Mouse (Mus musculus): ENCODE measurements around the gene Ifna6. TPM values are rescaled to one million over a fixed set of nuclear protein-coding genes. Genes with fewer than 3 reads are reported as not detected.

Ifna6 gene
- polyA plus RNA-seq, 1 experiment from 2014 or later: not detected

GRCm38 (mm10) chr4:88865011-88865569, 37.9 kb downstream of the Ifna6 start:
- ATAC-seq: no peak
- DNase-seq: no peak
- H3K9ac ChIP-seq (replicated peaks): no peak overlapping the region
- no peaks in the 10 kb centered on the region for H3K27me3 ChIP-seq (ENCODE audit: insufficient read depth, low read length)
- H3K4me2 ChIP-seq (ENCODE audit: low read depth, low read length): peak overlapping the region; percentile 55
- H3K27ac ChIP-seq (ENCODE audit: low read depth): peak overlapping the region; percentile 64
- peak overlapping the region; percentile 19; the same call in 1 of the 2 replicates for H3K4me3 ChIP-seq (ENCODE audit: low read depth, low read length)
- H3K36me3 ChIP-seq (replicated peaks; ENCODE audit: insufficient read depth, low read length): no peaks in the 10 kb centered on the region
- TF ChIP-seq CTCF (IDR thresholded peaks at IDR 0.05; ENCODE audit: low read depth) (no peak), EP300 (IDR thresholded peaks at IDR 0.05; ENCODE audit: low read depth) (no peak)
- H3K9me3 ChIP-seq (ENCODE audit: low read length): no peaks in the 10 kb centered on the region
- peaks cover 12% of the 10 kb centered on the region for H3K4me1 ChIP-seq (ENCODE audit: insufficient read depth)
- WGBS (ENCODE audit: insufficient replicate concordance): 16% methylated on average over 6 of the region's 6 CpGs

GRCm38 (mm10) chr4:88867366-88867925, 40.2 kb downstream of the Ifna6 start:
- H3K4me2 ChIP-seq (ENCODE audit: low read depth, low read length): peak overlapping the region; percentile 94
- TF ChIP-seq CTCF (IDR thresholded peaks at IDR 0.05; ENCODE audit: low read depth): peak; percentile 97
- TF ChIP-seq EP300 (IDR thresholded peaks at IDR 0.05; ENCODE audit: low read depth): no peak
- DNase-seq (peak; percentile 85), ATAC-seq (peak; percentile 74)
- under 1% methylated on average over 8 of the region's 8 CpGs for WGBS (ENCODE audit: insufficient replicate concordance)
- peak overlapping the region; percentile 66 for H3K9ac ChIP-seq (replicated peaks)
- peak overlapping the region; percentile 65 for H3K4me3 ChIP-seq (ENCODE audit: low read depth, low read length)
- H3K36me3 ChIP-seq (replicated peaks; ENCODE audit: insufficient read depth, low read length): no peaks in the 10 kb centered on the region
- no peaks in the 10 kb centered on the region for H3K9me3 ChIP-seq (ENCODE audit: low read length)
- H3K27me3 ChIP-seq (ENCODE audit: insufficient read depth, low read length): no peaks in the 10 kb centered on the region
- H3K4me1 ChIP-seq (ENCODE audit: insufficient read depth): peaks cover 12% of the 10 kb centered on the region
- H3K27ac ChIP-seq (ENCODE audit: low read depth): no peak overlapping the region

GRCm38 (mm10) chr4:88867926-88868911, 41.0 kb downstream of the Ifna6 start:
- H3K4me2 ChIP-seq (ENCODE audit: low read depth, low read length): peak overlapping the region; percentile 94
- H3K4me1 ChIP-seq (ENCODE audit: insufficient read depth): peaks cover 12% of the 10 kb centered on the region
- H3K9ac ChIP-seq (replicated peaks): peak overlapping the region; percentile 66
- TF ChIP-seq CTCF (IDR thresholded peaks at IDR 0.05; ENCODE audit: low read depth) (no peak), EP300 (IDR thresholded peaks at IDR 0.05; ENCODE audit: low read depth) (no peak)
- no peaks in the 10 kb centered on the region for H3K27me3 ChIP-seq (ENCODE audit: insufficient read depth, low read length)
- H3K9me3 ChIP-seq (ENCODE audit: low read length): no peaks in the 10 kb centered on the region
- H3K4me3 ChIP-seq (ENCODE audit: low read depth, low read length): peak overlapping the region; percentile 65
- H3K36me3 ChIP-seq (replicated peaks; ENCODE audit: insufficient read depth, low read length): no peaks in the 10 kb centered on the region
- H3K27ac ChIP-seq (ENCODE audit: low read depth): 0 out of 2 replicates have a peak overlapping the region, but pooled peaks have one; percentile 13
- peak; percentile 70 for ATAC-seq
- DNase-seq: peak; percentile 74
- 6% methylated on average over 30 of the region's 31 CpGs for WGBS (ENCODE audit: insufficient replicate concordance)

- H3K4me2 ChIP-seq (ENCODE audit: low read depth, low read length): no peak overlapping the region
- ATAC-seq (no peak), DNase-seq (no peak)
- H3K27me3 ChIP-seq (ENCODE audit: insufficient read depth, low read length): no peaks in the 10 kb centered on the region
- TF ChIP-seq CTCF (IDR thresholded peaks at IDR 0.05; ENCODE audit: low read depth): peak; percentile 78
- no peak for TF ChIP-seq EP300 (IDR thresholded peaks at IDR 0.05; ENCODE audit: low read depth)
- no peak overlapping the region for H3K9ac ChIP-seq (replicated peaks)
- H3K9me3 ChIP-seq (ENCODE audit: low read length): no peaks in the 10 kb centered on the region
- WGBS (ENCODE audit: insufficient replicate concordance): 0% methylated on average over 2 of the region's 2 CpGs
- H3K4me3 ChIP-seq (ENCODE audit: low read depth, low read length): no peak overlapping the region
- 0 out of 2 replicates have a peak, but pooled peaks cover 6% of the 10 kb centered on the region for H3K4me1 ChIP-seq (ENCODE audit: insufficient read depth)
- H3K36me3 ChIP-seq (replicated peaks; ENCODE audit: insufficient read depth, low read length): no peaks in the 10 kb centered on the region
- no peak overlapping the region for H3K27ac ChIP-seq (ENCODE audit: low read depth)
These were observed 45.5 kb downstream of the Ifna6 start for GRCm38 (mm10) chr4:88872691-88873090.

GRCm38 (mm10) chr4:88875435-88876095, 48.3 kb downstream of the Ifna6 start:
- Histone ChIP-seq H3K36me3 (replicated peaks; ENCODE audit: insufficient read depth, low read length) (no peaks in the 10 kb centered on the region), H3K9me3 (ENCODE audit: low read length) (no peaks in the 10 kb centered on the region), H3K4me1 (ENCODE audit: insufficient read depth) (peaks cover 7% of the 10 kb centered on the region; the same call in 1 of the 2 replicates), H3K4me2 (ENCODE audit: low read depth, low read length) (no peak overlapping the region), H3K27ac (ENCODE audit: low read depth) (no peak overlapping the region), H3K9ac (replicated peaks) (no peak overlapping the region), H3K4me3 (ENCODE audit: low read depth, low read length) (no peak overlapping the region), H3K27me3 (ENCODE audit: insufficient read depth, low read length) (no peaks in the 10 kb centered on the region)
- DNase-seq (no peak), ATAC-seq (peak; percentile 74)
- TF ChIP-seq EP300 (IDR thresholded peaks at IDR 0.05; ENCODE audit: low read depth) (peak; percentile 25; the same call in 1 of the 2 replicates), CTCF (IDR thresholded peaks at IDR 0.05; ENCODE audit: low read depth) (no peak)
- WGBS (ENCODE audit: insufficient replicate concordance): 56% methylated on average over 4 of the region's 4 CpGs
